Mouse (Mus musculus) bone marrow, adult 2 months (tissue): Measurements from ENCODE around the gene Igsf9. TPM values are rescaled to one million over a fixed set of nuclear protein-coding genes. Genes with fewer than 3 reads are reported as not detected.

ENCODE experiments used
- H3K27ac ChIP-seq: fragments of 200-500 bp; 2 replicates; pipeline ENCODE4 v1.5.1; 2012; ENCODE audit warnings: low read depth, mild to moderate bottlenecking, control low read depth, inconsistent platforms, low read length; ENCODE audit not compliant: control insufficient read depth, poor library complexity, insufficient read depth
- H3K4me1 ChIP-seq: fragments of 200-500 bp; 2 replicates; pipeline ENCODE4 v1.6.1; 2011; ENCODE audit warnings: low read length; ENCODE audit not compliant: control insufficient read depth, insufficient read depth
- H3K4me3 ChIP-seq: fragments of 200-500 bp; replicated peaks from 2 replicates; pipeline ENCODE3; 2011; ENCODE audit warnings: mild to moderate bottlenecking, low read depth, low read length, control low read depth; ENCODE audit not compliant: control insufficient read depth
- CTCF ChIP-seq: fragments of 200-500 bp; IDR thresholded peaks from 2 replicates; pipeline ENCODE4 v1.5.1; 2011; ENCODE audit warnings: low read length, control low read depth; ENCODE audit not compliant: control insufficient read depth, insufficient read depth
- POLR2A ChIP-seq: fragments of 200-500 bp; IDR thresholded peaks from 2 replicates; pipeline ENCODE4 v1.6.1; 2011; ENCODE audit warnings: low read depth, mild to moderate bottlenecking, control low read depth, low read length, borderline replicate concordance; ENCODE audit not compliant: control insufficient read depth
- WGBS: fragments of 180-500 bp; shearing (Covaris S2); methylation state at CpG from one replicate; pipeline ENCODE4 v1.1.7; 2018; 5-methylcytosine and 5-hydroxymethylcytosine counted together
- polyA plus RNA-seq: library from polyadenylated mRNA; stranded (reverse); fragments of >200 nt; gene quantifications from 2 replicates; pipeline ENCODE4 v1.2.4, GENCODE M21; 2011; ENCODE audit warnings: low replicate concordance; ENCODE audit not compliant: missing spikeins, insufficient read depth, insufficient read length

The Igsf9 gene
- polyA plus RNA-seq, 1 experiment: 3.7 TPM

DNA sequence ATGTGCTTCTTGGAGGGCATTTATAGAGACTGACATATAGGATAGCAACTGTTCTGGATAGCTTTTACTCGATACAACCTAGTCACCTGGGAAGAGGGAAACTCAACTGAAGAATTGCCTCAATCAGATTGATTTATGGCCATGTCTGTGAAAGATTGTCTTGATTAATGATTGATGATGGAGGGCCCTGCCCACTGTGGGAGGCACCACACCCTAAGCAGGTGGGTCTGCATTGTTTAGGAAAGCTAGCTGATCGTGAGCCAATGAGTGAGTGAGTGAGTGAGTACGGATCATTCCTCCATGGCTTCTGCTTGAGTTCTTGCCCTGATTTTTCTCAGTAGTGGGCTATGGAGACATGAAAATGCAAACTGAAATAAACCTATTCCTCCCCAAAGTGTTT lies 41.1 kb upstream of the Igsf9 start:
- 81% methylated on average over 3 of the region's 3 CpGs for WGBS

GRCm38 (mm10) chr1:172441935-172442445 lies 39.6 kb upstream of the Igsf9 start:
- no peak overlapping the region for H3K27ac ChIP-seq
- H3K4me3 ChIP-seq: no peak overlapping the region
- no peak for TF ChIP-seq CTCF
- no peak for TF ChIP-seq POLR2A
- 86% methylated on average over 9 of the region's 9 CpGs for WGBS
- H3K4me1 ChIP-seq: no peaks in the 10 kb centered on the region

More for the DNA sequence above, 41.1 kb upstream of the Igsf9 start:
- TF ChIP-seq CTCF: no peak
- no peak for TF ChIP-seq POLR2A
- no peak overlapping the region for H3K4me3 ChIP-seq
- H3K27ac ChIP-seq: no peak overlapping the region
- no peaks in the 10 kb centered on the region; the same call in 1 of the 2 replicates for H3K4me1 ChIP-seq

DNA sequence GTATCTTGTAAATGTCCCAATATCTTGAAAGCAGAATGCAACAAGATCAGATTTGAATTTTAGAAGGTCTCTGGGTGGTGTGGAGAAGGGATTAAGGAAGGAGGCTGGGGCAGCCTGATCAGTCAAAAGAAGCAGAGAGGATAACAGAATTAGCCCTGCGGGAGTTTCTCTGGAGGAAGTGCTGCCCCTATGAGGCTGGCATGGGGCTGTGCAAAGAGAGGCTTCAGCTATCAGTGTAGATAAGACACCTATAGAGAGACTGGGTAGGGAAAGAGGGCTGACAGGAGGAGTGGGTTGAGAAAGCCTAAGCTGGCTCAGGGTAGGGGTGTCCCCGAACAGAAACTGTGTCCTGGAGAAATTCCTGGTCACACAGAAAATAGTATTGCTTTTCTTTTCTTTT lies 31.4 kb upstream of the Igsf9 start:
- H3K27ac ChIP-seq: no peak overlapping the region
- no peak for TF ChIP-seq POLR2A
- no peak for TF ChIP-seq CTCF
- whole genome bisulfite sequencing: 53% methylated on average over 2 of the region's 2 CpGs
- H3K4me3 ChIP-seq: no peak overlapping the region
- no peaks in the 10 kb centered on the region; the same call in 1 of the 2 replicates for H3K4me1 ChIP-seq

- Histone ChIP-seq H3K27ac (no peak overlapping the region), H3K4me3 (no peak overlapping the region), H3K4me1 (no peaks in the 10 kb centered on the region; the same call in 1 of the 2 replicates)
- 7% methylated on average over 17 of the region's 17 CpGs for WGBS
- TF ChIP-seq POLR2A (no peak), CTCF (no peak)
Observed at GRCm38 (mm10) chr1:172450848-172451470, 30.6 kb upstream of the Igsf9 start.

GRCm38 (mm10) chr1:172452911-172453310 lies 28.7 kb upstream of the Igsf9 start:
- no peak overlapping the region for H3K27ac ChIP-seq
- no peak overlapping the region for H3K4me3 ChIP-seq
- no peaks in the 10 kb centered on the region; the same call in 1 of the 2 replicates for H3K4me1 ChIP-seq
- TF ChIP-seq CTCF (no peak), POLR2A (no peak)
- 66% methylated on average over 2 of the region's 2 CpGs for WGBS

GRCm38 (mm10) chr1:172453810-172454209 lies 27.8 kb upstream of the Igsf9 start:
- WGBS: 83% methylated on average over 2 of the region's 2 CpGs
- no peaks in the 10 kb centered on the region; the same call in 1 of the 2 replicates for H3K4me1 ChIP-seq
- H3K27ac ChIP-seq: no peak overlapping the region
- H3K4me3 ChIP-seq: no peak overlapping the region
- TF ChIP-seq CTCF: no peak

GRCm38 (mm10) chr1:172455416-172455815 lies 26.2 kb upstream of the Igsf9 start:
- H3K27ac ChIP-seq: peak overlapping the region; percentile 45; the same call in 1 of the 2 replicates
- 3% methylated on average over 4 of the region's 4 CpGs for WGBS
- no peak overlapping the region for H3K4me3 ChIP-seq
- TF ChIP-seq CTCF: no peak
- TF ChIP-seq POLR2A: no peak
- no peaks in the 10 kb centered on the region; the same call in 1 of the 2 replicates for H3K4me1 ChIP-seq

DNA sequence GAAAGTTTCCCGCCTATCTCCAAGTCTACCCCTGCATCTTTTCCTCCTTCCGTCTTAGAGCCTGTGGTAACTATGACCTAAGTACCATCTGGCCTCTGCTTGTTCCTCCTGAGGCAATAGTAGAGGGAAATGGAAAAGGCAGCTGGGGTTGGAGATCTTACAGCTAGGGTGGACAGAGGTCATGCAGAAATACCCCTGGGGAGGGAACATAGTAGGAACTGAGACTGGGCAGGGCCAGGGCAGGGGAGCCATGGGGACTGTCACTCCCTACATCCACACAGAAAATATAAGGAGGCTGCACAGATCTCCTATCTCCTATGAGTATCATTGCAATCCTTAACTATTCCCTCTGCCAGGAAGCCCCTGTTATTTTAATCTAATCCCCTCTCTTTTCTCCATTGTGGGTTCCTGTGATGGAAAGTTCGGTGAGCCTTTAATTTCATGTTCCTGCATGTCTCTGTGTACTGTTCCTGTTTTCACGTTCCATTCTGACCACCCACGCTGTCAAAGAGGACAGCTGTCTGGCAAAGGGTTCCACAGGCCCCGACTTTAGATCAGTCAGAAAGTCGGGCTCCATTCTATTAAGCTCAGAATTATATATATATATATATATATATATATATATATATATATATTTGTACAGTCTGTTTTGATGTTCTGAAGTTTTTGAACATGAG lies 25.4 kb upstream of the Igsf9 start:
- TF ChIP-seq POLR2A (no peak), CTCF (no peak)
- peak overlapping the region; percentile 45; the same call in 1 of the 2 replicates for H3K27ac ChIP-seq
- H3K4me1 ChIP-seq: no peaks in the 10 kb centered on the region; the same call in 1 of the 2 replicates
- 17% methylated on average over 7 of the region's 7 CpGs for WGBS
- H3K4me3 ChIP-seq: no peak overlapping the region

- TF ChIP-seq POLR2A (no peak), CTCF (no peak)
- H3K4me1 ChIP-seq: no peaks in the 10 kb centered on the region; the same call in 1 of the 2 replicates
- 87% methylated on average over 3 of the region's 3 CpGs for WGBS
- H3K4me3 ChIP-seq: no peak overlapping the region
- no peak overlapping the region for H3K27ac ChIP-seq
Observed at GRCm38 (mm10) chr1:172457196-172457595, 24.4 kb upstream of the Igsf9 start.
